Mouse (Mus musculus): ENCODE measurements around the gene Far1. TPM values are rescaled to one million over a fixed set of nuclear protein-coding genes. Genes with fewer than 3 reads are reported as not detected.

Gene Far1
- polyA plus RNA-seq, 1 experiment, result 13.9 TPM

DNA sequence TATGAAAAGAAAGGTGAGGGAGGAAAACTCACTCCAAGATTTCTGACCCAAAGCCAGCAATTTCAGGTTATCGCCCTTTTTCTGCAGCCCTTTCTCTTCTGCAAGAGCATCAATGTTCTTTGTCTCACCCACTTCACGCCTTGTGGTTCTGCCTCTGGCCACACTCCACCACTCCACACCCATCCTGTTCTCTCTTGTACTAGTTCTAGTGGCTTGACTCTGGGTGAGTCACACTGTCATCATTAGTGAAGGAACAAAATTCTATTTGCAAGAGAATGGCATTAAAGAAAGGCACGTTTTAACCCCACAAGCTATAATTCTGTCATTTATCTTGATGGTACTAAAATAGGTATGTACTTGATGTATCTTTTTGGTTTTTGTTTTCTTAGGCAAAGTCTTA, 15.2 kb upstream of the Far1 start:
- Histone ChIP-seq H3K79me3 (ENCODE audit: low read depth) (no peaks in the 10 kb centered on the region), H3K79me2 (ENCODE audit: control insufficient read depth, insufficient read depth) (no peaks in the 10 kb centered on the region), H3ac (ENCODE audit: control insufficient read depth, insufficient read length, low read depth) (no peak overlapping the region), H3K4me3 (ENCODE audit: insufficient read depth, poor library complexity, severe bottlenecking) (no peak overlapping the region), H3K27me3 (ENCODE audit: control insufficient read depth, insufficient read depth, insufficient read length) (no peaks in the 10 kb centered on the region), H3K36me3 (ENCODE audit: control insufficient read depth, insufficient read depth) (no peaks in the 10 kb centered on the region)
- TF ChIP-seq MAX (IDR thresholded peaks at IDR 0.05), result peak; percentile 68
- peak; percentile 38 for TF ChIP-seq FOSL1 (IDR thresholded peaks at IDR 0.05; ENCODE audit: insufficient read depth, low read length, poor library complexity, severe bottlenecking)
- no peak for TF ChIP-seq CTCF (IDR thresholded peaks at IDR 0.05; ENCODE audit: control insufficient read depth, insufficient read depth, insufficient read length)
- TF ChIP-seq CEBPB (IDR thresholded peaks at IDR 0.05; ENCODE audit: low read depth), result no peak
- peak; percentile 8 for TF ChIP-seq MYOD1 (IDR thresholded peaks at IDR 0.05; ENCODE audit: control insufficient read depth, insufficient read length, low read depth)

DNA sequence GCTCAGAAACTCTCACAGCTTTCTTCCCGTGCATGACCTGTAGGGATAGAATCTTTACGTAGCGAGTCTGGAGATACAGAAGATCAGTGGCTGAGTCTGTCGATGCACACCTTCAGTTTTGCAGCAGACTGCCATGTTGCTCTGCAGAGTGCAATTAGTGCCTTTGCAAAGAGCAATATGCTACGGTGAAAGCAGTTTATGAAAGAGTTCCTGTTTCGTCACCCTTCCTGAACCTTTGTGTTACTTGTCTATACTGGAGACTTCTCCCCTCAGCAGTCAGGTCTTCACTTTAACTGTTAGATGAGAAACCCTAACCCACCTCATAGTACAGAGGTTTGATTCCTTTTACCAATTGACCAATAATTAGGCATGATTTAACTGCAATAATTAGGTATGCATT, 13.8 kb upstream of the Far1 start:
- no peaks in the 10 kb centered on the region for H3K36me3 ChIP-seq (ENCODE audit: control insufficient read depth, insufficient read depth)
- no peak overlapping the region for H3K4me3 ChIP-seq (ENCODE audit: insufficient read depth, poor library complexity, severe bottlenecking)
- H3K27me3 ChIP-seq (ENCODE audit: control insufficient read depth, insufficient read depth, insufficient read length), result no peaks in the 10 kb centered on the region
- H3ac ChIP-seq (ENCODE audit: control insufficient read depth, insufficient read length, low read depth), result no peak overlapping the region
- H3K79me3 ChIP-seq (ENCODE audit: low read depth), result no peaks in the 10 kb centered on the region
- TF ChIP-seq MYOG (IDR thresholded peaks at IDR 0.05; ENCODE audit: control insufficient read depth, extremely low read depth, insufficient read length), result no peak
- no peak for TF ChIP-seq CTCF (IDR thresholded peaks at IDR 0.05; ENCODE audit: control insufficient read depth, insufficient read depth, insufficient read length)
- no peak for TF ChIP-seq MAX (IDR thresholded peaks at IDR 0.05)
- TF ChIP-seq CEBPB (IDR thresholded peaks at IDR 0.05; ENCODE audit: low read depth), result no peak
- no peak for TF ChIP-seq MYOD1 (IDR thresholded peaks at IDR 0.05; ENCODE audit: control insufficient read depth, insufficient read length, low read depth)
- no peak for TF ChIP-seq USF1 (IDR thresholded peaks at IDR 0.05; ENCODE audit: low read depth)
- TF ChIP-seq FOSL1 (IDR thresholded peaks at IDR 0.05; ENCODE audit: insufficient read depth, low read length, poor library complexity, severe bottlenecking), result no peak
- no peaks in the 10 kb centered on the region for H3K79me2 ChIP-seq (ENCODE audit: control insufficient read depth, insufficient read depth)

DNA sequence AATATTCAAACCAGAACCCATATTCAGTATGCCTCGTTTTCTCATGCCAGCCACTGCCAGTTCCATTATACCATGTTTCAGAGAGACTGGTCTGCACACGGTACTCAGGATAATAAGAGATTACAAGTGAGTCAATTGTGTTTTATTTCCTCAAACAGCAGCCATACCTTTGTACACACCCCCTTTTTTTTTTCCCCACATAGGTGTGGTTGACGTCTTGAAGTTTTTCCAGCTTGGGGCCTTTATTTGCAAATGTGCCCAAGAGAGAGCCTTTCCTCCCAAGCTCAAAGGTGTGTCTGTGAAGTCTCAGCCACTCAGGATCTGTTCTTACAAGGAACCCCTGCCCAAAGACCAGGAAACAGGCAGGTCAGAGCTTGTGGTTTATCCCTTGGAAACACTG, 11.2 kb upstream of the Far1 start:
- Histone ChIP-seq H3K79me2 (ENCODE audit: control insufficient read depth, insufficient read depth) (no peaks in the 10 kb centered on the region), H3K79me3 (ENCODE audit: low read depth) (no peaks in the 10 kb centered on the region), H3K4me3 (ENCODE audit: insufficient read depth, poor library complexity, severe bottlenecking) (no peak overlapping the region), H3K27me3 (ENCODE audit: control insufficient read depth, insufficient read depth, insufficient read length) (no peaks in the 10 kb centered on the region), H3ac (ENCODE audit: control insufficient read depth, insufficient read length, low read depth) (no peak overlapping the region), H3K36me3 (ENCODE audit: control insufficient read depth, insufficient read depth) (no peaks in the 10 kb centered on the region)
- TF ChIP-seq MYOG (IDR thresholded peaks at IDR 0.05; ENCODE audit: control insufficient read depth, extremely low read depth, insufficient read length) (no peak), FOSL1 (IDR thresholded peaks at IDR 0.05; ENCODE audit: insufficient read depth, low read length, poor library complexity, severe bottlenecking) (no peak), MAX (IDR thresholded peaks at IDR 0.05) (no peak), MYOD1 (IDR thresholded peaks at IDR 0.05; ENCODE audit: control insufficient read depth, insufficient read length, low read depth) (no peak), CEBPB (IDR thresholded peaks at IDR 0.05; ENCODE audit: low read depth) (no peak), CTCF (IDR thresholded peaks at IDR 0.05; ENCODE audit: control insufficient read depth, insufficient read depth, insufficient read length) (no peak), USF1 (IDR thresholded peaks at IDR 0.05; ENCODE audit: low read depth) (no peak)

DNA sequence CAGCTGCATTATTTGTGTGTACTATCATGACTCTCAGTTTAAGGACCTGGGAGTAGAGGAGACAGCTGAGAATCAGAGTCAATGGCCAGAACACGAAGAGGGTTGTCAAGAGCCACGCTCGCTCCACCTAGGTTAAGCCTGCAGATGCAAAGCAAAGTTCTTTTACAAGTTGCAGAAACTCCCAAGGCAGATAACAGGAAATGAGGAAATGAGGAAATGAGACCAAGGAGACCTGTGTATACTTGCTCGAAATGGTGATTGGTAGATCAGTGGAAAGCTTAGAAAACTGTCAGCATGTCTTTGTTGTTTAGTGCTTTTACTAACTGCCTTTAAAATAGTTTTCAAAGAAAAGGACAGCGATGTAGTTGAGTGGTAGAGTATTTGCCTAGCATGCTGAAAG, 8.6 kb upstream of the Far1 start:
- Histone ChIP-seq H3K36me3 (ENCODE audit: control insufficient read depth, insufficient read depth) (no peaks in the 10 kb centered on the region), H3K79me2 (ENCODE audit: control insufficient read depth, insufficient read depth) (no peaks in the 10 kb centered on the region), H3K27me3 (ENCODE audit: control insufficient read depth, insufficient read depth, insufficient read length) (no peaks in the 10 kb centered on the region), H3K79me3 (ENCODE audit: low read depth) (no peaks in the 10 kb centered on the region), H3K4me3 (ENCODE audit: insufficient read depth, poor library complexity, severe bottlenecking) (no peak overlapping the region), H3ac (ENCODE audit: control insufficient read depth, insufficient read length, low read depth) (no peak overlapping the region)
- TF ChIP-seq MYOG (IDR thresholded peaks at IDR 0.05; ENCODE audit: control insufficient read depth, extremely low read depth, insufficient read length) (no peak), CEBPB (IDR thresholded peaks at IDR 0.05; ENCODE audit: low read depth) (no peak), FOSL1 (IDR thresholded peaks at IDR 0.05; ENCODE audit: insufficient read depth, low read length, poor library complexity, severe bottlenecking) (no peak), MYOD1 (IDR thresholded peaks at IDR 0.05; ENCODE audit: control insufficient read depth, insufficient read length, low read depth) (no peak), CTCF (IDR thresholded peaks at IDR 0.05; ENCODE audit: control insufficient read depth, insufficient read depth, insufficient read length) (no peak), MAX (IDR thresholded peaks at IDR 0.05) (no peak), USF1 (IDR thresholded peaks at IDR 0.05; ENCODE audit: low read depth) (no peak)

DNA sequence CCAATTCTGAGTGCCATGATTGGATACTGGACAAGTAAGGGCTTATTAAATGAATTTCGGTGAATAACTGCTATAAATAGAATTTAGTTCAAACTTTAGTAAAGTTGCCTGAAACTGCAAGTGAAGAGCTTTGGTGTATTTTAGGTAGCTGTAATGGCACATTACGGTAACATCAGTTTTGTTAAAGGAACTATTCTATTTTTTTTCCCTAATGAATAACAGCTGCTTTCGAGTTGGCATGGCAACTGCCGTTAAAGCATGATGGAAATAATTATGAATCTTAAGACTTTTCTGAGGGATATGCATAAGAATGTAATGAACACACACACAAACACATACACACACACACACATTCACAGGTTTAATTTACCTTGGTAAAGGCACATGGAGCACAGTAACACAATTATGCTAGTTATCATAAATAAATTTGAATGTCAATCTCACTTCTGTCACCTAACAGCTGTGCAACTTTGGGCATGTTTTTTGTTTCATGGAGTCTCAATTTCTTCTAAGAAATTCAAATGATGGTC, 8.1 kb upstream of the Far1 start:
- no peak overlapping the region for H3K4me3 ChIP-seq (ENCODE audit: insufficient read depth, poor library complexity, severe bottlenecking)
- no peaks in the 10 kb centered on the region for H3K79me3 ChIP-seq (ENCODE audit: low read depth)
- H3ac ChIP-seq (ENCODE audit: control insufficient read depth, insufficient read length, low read depth), result no peak overlapping the region
- H3K27me3 ChIP-seq (ENCODE audit: control insufficient read depth, insufficient read depth, insufficient read length), result no peaks in the 10 kb centered on the region
- H3K79me2 ChIP-seq (ENCODE audit: control insufficient read depth, insufficient read depth), result no peaks in the 10 kb centered on the region
- TF ChIP-seq CTCF (IDR thresholded peaks at IDR 0.05; ENCODE audit: control insufficient read depth, insufficient read depth, insufficient read length) (no peak), MYOG (IDR thresholded peaks at IDR 0.05; ENCODE audit: control insufficient read depth, extremely low read depth, insufficient read length) (no peak)
- no peaks in the 10 kb centered on the region for H3K36me3 ChIP-seq (ENCODE audit: control insufficient read depth, insufficient read depth)

DNA sequence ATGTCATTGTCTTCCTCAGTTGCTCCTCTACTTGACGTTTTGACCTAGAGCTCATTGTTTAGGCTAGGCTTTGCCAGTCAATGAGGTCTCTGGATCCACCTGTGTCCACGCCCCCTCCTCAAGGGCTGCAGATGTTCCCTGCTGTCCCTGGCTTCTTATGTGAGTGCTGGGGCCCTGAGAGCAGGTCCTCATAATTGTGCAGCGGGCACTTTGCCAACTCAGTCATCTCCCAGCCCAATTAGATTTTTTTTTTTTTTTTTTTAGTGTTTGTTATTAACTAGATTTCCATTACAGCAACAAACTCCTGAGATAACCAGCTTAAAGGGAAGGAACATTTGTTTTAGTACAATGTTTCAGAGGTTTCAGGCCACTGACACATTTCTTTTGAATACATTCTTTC, 5.8 kb upstream of the Far1 start:
- Histone ChIP-seq H3K79me3 (ENCODE audit: low read depth) (no peaks in the 10 kb centered on the region), H3ac (ENCODE audit: control insufficient read depth, insufficient read length, low read depth) (no peak overlapping the region), H3K79me2 (ENCODE audit: control insufficient read depth, insufficient read depth) (no peaks in the 10 kb centered on the region), H3K27me3 (ENCODE audit: control insufficient read depth, insufficient read depth, insufficient read length) (no peaks in the 10 kb centered on the region), H3K36me3 (ENCODE audit: control insufficient read depth, insufficient read depth) (no peaks in the 10 kb centered on the region), H3K4me3 (ENCODE audit: insufficient read depth, poor library complexity, severe bottlenecking) (no peak overlapping the region)
- TF ChIP-seq CTCF (IDR thresholded peaks at IDR 0.05; ENCODE audit: control insufficient read depth, insufficient read depth, insufficient read length) (no peak), CEBPB (IDR thresholded peaks at IDR 0.05; ENCODE audit: low read depth) (no peak), MYOG (IDR thresholded peaks at IDR 0.05; ENCODE audit: control insufficient read depth, extremely low read depth, insufficient read length) (no peak), MAX (IDR thresholded peaks at IDR 0.05) (no peak), FOSL1 (IDR thresholded peaks at IDR 0.05; ENCODE audit: insufficient read depth, low read length, poor library complexity, severe bottlenecking) (no peak), USF1 (IDR thresholded peaks at IDR 0.05; ENCODE audit: low read depth) (no peak), MYOD1 (IDR thresholded peaks at IDR 0.05; ENCODE audit: control insufficient read depth, insufficient read length, low read depth) (no peak)
